Mouse (Mus musculus) heart, adult 10 weeks (tissue): ENCODE results near the gene Bckdhb. TPM values are rescaled to one million over a fixed set of nuclear protein-coding genes. Genes with fewer than 3 reads are reported as not detected.

Source experiments
- polyA plus RNA-seq: library from polyadenylated mRNA; stranded (reverse); fragments of 350-450 nt; fragmentation: Illumina TruSeq; extraction: RNeasy Lipid Tissue Mini Kit (QIAGEN cat#74804); gene quantifications from one replicate; pipeline ENCODE4 v1.2.3, GENCODE M21; 2014; ENCODE audit warnings: low read depth, low replicate concordance

Bckdhb gene
- 119 TPM for polyA plus RNA-seq

DNA sequence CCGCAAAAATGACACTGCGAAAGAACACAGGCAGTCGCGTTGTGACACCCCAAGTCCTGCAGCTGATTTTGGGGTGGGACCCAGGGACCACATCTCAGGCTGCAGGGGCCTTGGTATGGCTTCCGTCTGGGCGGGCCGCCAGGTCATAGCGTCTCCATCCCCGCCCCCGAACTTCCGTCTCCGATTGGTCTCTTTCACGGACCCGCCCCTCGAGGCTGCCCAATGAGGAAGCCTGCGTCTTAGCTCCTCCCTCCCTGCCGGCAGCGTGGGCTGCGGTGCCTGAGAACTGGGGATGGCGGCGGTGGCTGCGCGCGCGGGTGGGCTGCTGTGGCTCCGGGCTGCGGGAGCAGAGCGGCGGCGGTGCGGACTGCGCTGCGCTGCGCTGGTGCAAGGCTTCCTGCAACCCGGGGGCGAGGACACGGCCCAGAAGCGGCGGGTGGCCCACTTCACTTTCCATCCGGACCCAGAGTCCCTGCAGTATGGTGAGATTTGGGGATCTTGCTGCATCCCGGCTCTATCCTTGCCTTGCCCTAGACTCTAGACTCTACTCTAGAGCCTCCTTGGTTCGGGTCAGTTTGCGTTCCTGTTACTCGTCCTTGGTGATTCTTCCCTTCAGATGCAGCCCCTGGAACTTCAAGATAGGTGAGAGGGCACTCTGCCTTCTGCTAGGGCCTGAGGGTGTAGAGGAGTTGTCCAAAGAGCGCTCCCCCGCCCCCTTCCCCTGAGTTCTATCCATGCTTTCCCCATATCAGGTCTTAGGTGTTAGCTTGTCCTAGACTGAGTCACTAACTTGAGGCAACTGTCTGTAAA is at the start of gene Bckdhb:
Gene Bckdhb, plus strand, starts transcription at position 268 of the 810 bp plus-strand sequence.

Other genes with a start within 250 kb of the Bckdhb start
- gene Elovl4, start 118.9 kb upstream of the Bckdhb start, polyA plus RNA-seq, result not detected
- 0.16 TPM for gene Ttk, start 90.5 kb upstream of the Bckdhb start, polyA plus RNA-seq